Mouse (Mus musculus): ENCODE measurements around the gene Aste1. TPM values are rescaled to one million over a fixed set of nuclear protein-coding genes. Genes with fewer than 3 reads are reported as not detected.

The Aste1 gene
- polyA plus RNA-seq (2014; fragmentation: Nextera tagmentation; extraction: Ambion mirVana), result 12.7 and 15.9 TPM in 2 replicates

DNA sequence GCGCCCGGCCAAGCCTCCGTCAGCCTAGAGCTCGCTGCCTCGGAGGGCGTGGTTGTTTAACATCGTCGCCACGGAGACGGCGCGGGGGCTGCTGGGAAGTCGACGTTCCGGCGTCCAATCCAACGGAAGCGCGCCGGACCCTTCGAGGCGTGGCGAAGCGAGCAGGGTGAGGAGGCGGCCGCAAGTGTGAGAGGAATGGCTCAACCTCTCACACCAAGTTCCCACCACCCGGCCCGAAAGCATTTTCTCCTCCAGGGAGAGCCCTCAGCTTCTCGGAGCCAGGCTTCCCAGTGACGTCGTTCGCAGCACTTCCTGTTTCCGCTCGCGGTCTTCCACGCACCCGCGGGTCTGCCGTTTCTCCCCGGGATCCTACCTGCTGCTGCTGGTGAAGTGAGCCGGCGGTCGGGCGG, at the start of gene Aste1, which contains the start of gene Nek11:
Gene Aste1 (plus strand): TSS at position 175 of the 410 bp plus-strand sequence.
Gene Nek11 (minus strand): TSS at position 307 of the 410 bp plus-strand sequence.
- Histone ChIP-seq H3K9me3 (ENCODE audit: control insufficient read depth, low read length) (no peaks in the 10 kb centered on the region), H3K27ac (ENCODE audit: low read depth) (peak within 1 kb of the TSS; percentile 91), H3K4me2 (ENCODE audit: low read length) (peak within 1 kb of the TSS; percentile 79), H3K36me3 (ENCODE audit: control insufficient read depth, insufficient read depth, low read length) (peaks cover 15% of the 10 kb centered on the region; the same call in 1 of the 2 replicates), H3K4me3 (ENCODE audit: low read depth, low read length) (peak within 1 kb of the TSS; percentile 74), H3K27me3 (replicated peaks; ENCODE audit: control insufficient read depth, insufficient read depth, low read length) (no peaks in the 10 kb centered on the region), H3K4me1 (replicated peaks; ENCODE audit: control insufficient read depth, insufficient read depth, low read length) (peaks cover 7% of the 10 kb centered on the region; the same call in 1 of the 2 replicates), H3K9ac (ENCODE audit: low read length) (peak within 1 kb of the TSS; percentile 68)
- DNase-seq (ENCODE audit: low spot score), result peak; percentile 97
- peak; percentile 95 for ATAC-seq (replicated peaks; ENCODE audit: low FRiP score, low TSS enrichment, low read depth)
- WGBS, result under 1% methylated on average over 44 of the region's 44 CpGs

DNA sequence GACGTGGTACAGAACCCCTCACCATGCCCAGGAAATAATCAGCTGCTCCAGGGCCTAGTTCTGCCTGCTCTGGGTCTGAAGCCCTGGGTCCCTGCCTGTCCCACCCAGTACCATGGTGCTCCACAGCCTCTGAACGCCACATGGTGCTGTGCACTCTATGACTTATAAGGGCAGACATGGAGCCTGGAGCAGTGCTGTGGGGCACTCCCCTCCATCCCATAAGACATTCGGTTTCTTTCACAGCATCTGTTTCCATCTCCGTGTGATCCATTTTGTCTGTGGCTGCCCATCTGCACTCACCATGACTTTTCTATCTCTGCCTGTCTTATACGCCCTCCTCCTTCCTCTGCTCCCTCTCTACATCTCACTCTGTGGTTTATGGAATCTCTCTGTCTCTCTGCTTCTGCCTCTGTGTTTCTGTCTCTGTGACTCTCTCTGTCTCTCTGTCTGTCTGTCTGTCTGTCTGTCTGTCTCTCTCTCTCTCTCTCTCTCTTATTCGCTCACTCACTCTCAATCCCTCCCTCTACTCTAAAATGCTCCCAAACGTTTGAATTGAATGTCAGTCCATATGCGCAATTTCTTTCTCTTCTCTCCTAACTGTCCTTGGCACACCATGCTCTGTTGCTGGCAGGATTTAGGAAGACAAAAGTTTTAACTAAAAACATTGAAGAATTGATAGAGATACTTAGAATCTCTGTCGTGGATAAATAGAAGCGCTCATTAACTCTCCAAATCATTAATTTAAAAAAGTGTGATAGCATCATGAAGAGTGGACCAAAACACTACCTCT, 46.8 kb upstream of the Aste1 start:
- no peak overlapping the region for H3K27ac ChIP-seq (ENCODE audit: low read depth)
- WGBS, result 69% methylated on average over 10 of the region's 10 CpGs
- H3K9me3 ChIP-seq (ENCODE audit: control insufficient read depth, low read length), result no peaks in the 10 kb centered on the region
- no peak for ATAC-seq (replicated peaks; ENCODE audit: low FRiP score, low TSS enrichment, low read depth)
- H3K9ac ChIP-seq (ENCODE audit: low read length), result no peak overlapping the region
- H3K27me3 ChIP-seq (replicated peaks; ENCODE audit: control insufficient read depth, insufficient read depth, low read length), result no peaks in the 10 kb centered on the region
- H3K4me2 ChIP-seq (ENCODE audit: low read length), result no peak overlapping the region
- H3K4me1 ChIP-seq (replicated peaks; ENCODE audit: control insufficient read depth, insufficient read depth, low read length), result no peaks in the 10 kb centered on the region
- no peak overlapping the region for H3K4me3 ChIP-seq (ENCODE audit: low read depth, low read length)
- DNase-seq (ENCODE audit: low spot score), result no peak
- H3K36me3 ChIP-seq (ENCODE audit: control insufficient read depth, insufficient read depth, low read length), result no peaks in the 10 kb centered on the region

DNA sequence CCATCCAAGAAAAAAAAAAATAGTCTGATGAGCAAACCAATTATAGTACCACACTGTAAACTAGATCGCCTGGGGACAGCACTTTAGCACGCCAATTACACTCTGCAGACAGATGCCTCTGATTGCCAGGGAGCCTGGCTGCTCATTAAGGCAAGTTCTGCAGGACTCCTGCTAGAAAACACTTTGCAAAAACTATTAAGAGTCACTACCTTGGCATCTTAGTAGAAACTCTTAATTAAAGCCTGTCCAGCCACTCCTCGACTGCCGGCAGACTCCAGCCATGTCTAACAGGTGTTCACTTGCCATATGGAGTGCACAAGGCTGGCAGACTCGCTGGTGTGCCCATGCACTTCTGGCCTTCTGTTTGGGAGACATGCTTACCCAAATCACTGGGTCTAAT, 46.2 kb upstream of the Aste1 start:
- Histone ChIP-seq H3K4me3 (ENCODE audit: low read depth, low read length) (no peak overlapping the region), H3K36me3 (ENCODE audit: control insufficient read depth, insufficient read depth, low read length) (no peaks in the 10 kb centered on the region), H3K9ac (ENCODE audit: low read length) (no peak overlapping the region), H3K27ac (ENCODE audit: low read depth) (no peak overlapping the region), H3K4me2 (ENCODE audit: low read length) (no peak overlapping the region), H3K9me3 (ENCODE audit: control insufficient read depth, low read length) (no peaks in the 10 kb centered on the region), H3K4me1 (replicated peaks; ENCODE audit: control insufficient read depth, insufficient read depth, low read length) (no peaks in the 10 kb centered on the region), H3K27me3 (replicated peaks; ENCODE audit: control insufficient read depth, insufficient read depth, low read length) (no peaks in the 10 kb centered on the region)
- WGBS, result 73% methylated on average over 5 of the region's 5 CpGs
- DNase-seq (ENCODE audit: low spot score) (no peak), ATAC-seq (replicated peaks; ENCODE audit: low FRiP score, low TSS enrichment, low read depth) (no peak)

DNA sequence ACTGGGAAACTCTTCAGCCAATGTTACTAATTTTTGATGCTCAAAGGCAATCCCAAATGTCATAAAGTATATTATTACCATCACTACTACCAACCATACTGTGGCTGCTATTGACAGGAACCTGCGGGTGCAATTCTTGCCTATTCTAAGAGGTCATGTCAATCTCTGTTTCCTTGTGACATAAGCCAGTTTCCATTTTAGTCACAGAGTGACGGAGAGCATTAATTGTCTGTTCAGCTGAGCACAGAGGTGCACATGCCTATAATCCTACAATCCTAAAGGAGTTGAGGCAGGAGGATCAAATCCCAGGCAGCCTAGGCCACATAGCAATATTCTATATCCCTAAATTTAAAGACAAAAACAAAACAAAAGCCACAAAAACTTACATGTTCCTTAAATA, 33.0 kb upstream of the Aste1 start:
- 83% methylated on average over 2 of the region's 2 CpGs for WGBS
- Histone ChIP-seq H3K27ac (ENCODE audit: low read depth) (no peak overlapping the region), H3K9ac (ENCODE audit: low read length) (no peak overlapping the region), H3K4me2 (ENCODE audit: low read length) (no peak overlapping the region), H3K4me3 (ENCODE audit: low read depth, low read length) (no peak overlapping the region), H3K36me3 (ENCODE audit: control insufficient read depth, insufficient read depth, low read length) (no peaks in the 10 kb centered on the region), H3K4me1 (replicated peaks; ENCODE audit: control insufficient read depth, insufficient read depth, low read length) (no peaks in the 10 kb centered on the region), H3K27me3 (replicated peaks; ENCODE audit: control insufficient read depth, insufficient read depth, low read length) (no peaks in the 10 kb centered on the region), H3K9me3 (ENCODE audit: control insufficient read depth, low read length) (no peaks in the 10 kb centered on the region)
- ATAC-seq (replicated peaks; ENCODE audit: low FRiP score, low TSS enrichment, low read depth), result no peak
- no peak for DNase-seq (ENCODE audit: low spot score)

DNA sequence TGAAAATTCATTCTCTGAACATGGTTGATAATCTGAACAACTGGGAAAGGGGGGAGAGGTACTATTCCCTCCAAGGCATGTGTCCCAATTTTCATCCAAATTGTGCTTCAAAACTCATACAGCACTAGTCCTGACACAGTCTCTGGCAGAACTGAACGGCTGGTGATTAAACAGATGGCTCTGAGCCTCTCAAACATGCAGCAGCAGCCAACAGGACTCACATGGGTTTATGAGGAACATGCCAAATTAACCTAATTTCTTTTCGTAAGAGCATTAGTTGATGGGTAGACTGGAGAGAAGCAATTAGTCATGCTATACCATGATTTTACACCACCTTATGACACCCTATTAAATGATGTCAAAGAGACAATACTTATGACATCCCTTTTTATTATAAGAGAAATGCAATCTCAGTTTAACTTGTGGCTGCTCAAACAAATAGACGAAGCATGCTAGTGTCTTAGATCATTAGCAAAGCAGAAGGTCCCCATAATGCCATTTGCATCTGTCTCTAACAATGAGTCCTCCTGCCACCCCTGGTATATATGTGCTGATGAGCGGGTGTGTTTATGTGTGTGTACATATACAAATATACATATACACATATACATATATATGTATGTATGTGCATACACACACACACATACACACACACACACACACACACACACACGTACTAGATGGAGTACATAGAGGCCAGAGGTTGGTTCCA, 31.5 kb upstream of the Aste1 start:
- Histone ChIP-seq H3K36me3 (ENCODE audit: control insufficient read depth, insufficient read depth, low read length) (no peaks in the 10 kb centered on the region), H3K27ac (ENCODE audit: low read depth) (no peak overlapping the region), H3K9ac (ENCODE audit: low read length) (no peak overlapping the region), H3K4me2 (ENCODE audit: low read length) (no peak overlapping the region), H3K4me1 (replicated peaks; ENCODE audit: control insufficient read depth, insufficient read depth, low read length) (no peaks in the 10 kb centered on the region), H3K27me3 (replicated peaks; ENCODE audit: control insufficient read depth, insufficient read depth, low read length) (no peaks in the 10 kb centered on the region), H3K9me3 (ENCODE audit: control insufficient read depth, low read length) (no peaks in the 10 kb centered on the region), H3K4me3 (ENCODE audit: low read depth, low read length) (no peak overlapping the region)
- DNase-seq (ENCODE audit: low spot score), result no peak
- no peak for ATAC-seq (replicated peaks; ENCODE audit: low FRiP score, low TSS enrichment, low read depth)
- WGBS, result 85% methylated on average over 5 of the region's 5 CpGs

DNA sequence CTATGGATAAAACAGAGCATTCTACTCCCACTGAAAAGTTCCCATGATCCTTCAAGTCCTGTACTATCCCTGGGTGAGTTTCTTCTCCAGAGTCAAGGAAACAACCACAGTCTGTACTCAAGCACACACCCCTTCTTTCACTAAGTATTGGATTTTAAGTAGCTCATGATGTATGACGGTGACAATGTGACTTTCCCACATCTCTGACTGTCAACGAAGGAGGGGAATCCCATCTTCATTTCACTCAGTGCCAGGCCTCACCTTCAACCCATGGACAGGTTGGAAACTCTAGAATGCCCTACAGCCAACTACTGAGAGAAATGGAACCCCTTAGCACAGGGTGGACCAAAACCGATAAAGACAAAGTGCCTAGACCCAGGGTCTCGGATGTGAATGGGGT, 29.0 kb upstream of the Aste1 start:
- H3K9me3 ChIP-seq (ENCODE audit: control insufficient read depth, low read length), result no peaks in the 10 kb centered on the region
- no peak for DNase-seq (ENCODE audit: low spot score)
- ATAC-seq (replicated peaks; ENCODE audit: low FRiP score, low TSS enrichment, low read depth), result no peak
- H3K4me1 ChIP-seq (replicated peaks; ENCODE audit: control insufficient read depth, insufficient read depth, low read length), result no peaks in the 10 kb centered on the region
- 91% methylated on average over 4 of the region's 4 CpGs for WGBS
- H3K4me3 ChIP-seq (ENCODE audit: low read depth, low read length), result no peak overlapping the region
- no peaks in the 10 kb centered on the region for H3K27me3 ChIP-seq (replicated peaks; ENCODE audit: control insufficient read depth, insufficient read depth, low read length)
- no peaks in the 10 kb centered on the region for H3K36me3 ChIP-seq (ENCODE audit: control insufficient read depth, insufficient read depth, low read length)
- no peak overlapping the region for H3K4me2 ChIP-seq (ENCODE audit: low read length)
- no peak overlapping the region for H3K9ac ChIP-seq (ENCODE audit: low read length)
- no peak overlapping the region for H3K27ac ChIP-seq (ENCODE audit: low read depth)

DNA sequence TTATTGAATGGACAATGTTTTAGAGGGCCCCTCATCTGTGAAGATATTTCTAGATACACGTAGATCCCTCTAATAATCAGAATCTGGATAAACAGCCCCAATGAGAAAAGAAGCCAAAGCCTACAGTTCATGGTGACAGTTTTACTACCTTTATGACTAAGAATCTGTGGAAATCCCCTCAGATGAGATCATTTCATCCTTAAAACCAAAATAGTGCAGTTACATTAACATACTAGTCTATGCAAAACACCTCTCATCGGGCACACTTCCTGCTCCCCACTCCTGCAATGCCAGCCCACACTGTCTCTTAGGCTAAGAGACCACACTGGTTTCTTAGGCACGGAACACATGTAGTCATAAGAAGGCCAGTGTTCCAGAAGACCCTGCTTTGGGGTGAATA, 26.6 kb upstream of the Aste1 start:
- H3K27ac ChIP-seq (ENCODE audit: low read depth), result no peak overlapping the region
- H3K9me3 ChIP-seq (ENCODE audit: control insufficient read depth, low read length), result no peaks in the 10 kb centered on the region
- ATAC-seq (replicated peaks; ENCODE audit: low FRiP score, low TSS enrichment, low read depth) (no peak), DNase-seq (ENCODE audit: low spot score) (no peak)
- no peak overlapping the region for H3K4me3 ChIP-seq (ENCODE audit: low read depth, low read length)
- H3K27me3 ChIP-seq (replicated peaks; ENCODE audit: control insufficient read depth, insufficient read depth, low read length), result no peaks in the 10 kb centered on the region
- WGBS, result 84% methylated on average over 3 of the region's 3 CpGs
- H3K4me1 ChIP-seq (replicated peaks; ENCODE audit: control insufficient read depth, insufficient read depth, low read length), result no peaks in the 10 kb centered on the region
- H3K36me3 ChIP-seq (ENCODE audit: control insufficient read depth, insufficient read depth, low read length), result no peaks in the 10 kb centered on the region
- no peak overlapping the region for H3K4me2 ChIP-seq (ENCODE audit: low read length)
- no peak overlapping the region for H3K9ac ChIP-seq (ENCODE audit: low read length)

DNA sequence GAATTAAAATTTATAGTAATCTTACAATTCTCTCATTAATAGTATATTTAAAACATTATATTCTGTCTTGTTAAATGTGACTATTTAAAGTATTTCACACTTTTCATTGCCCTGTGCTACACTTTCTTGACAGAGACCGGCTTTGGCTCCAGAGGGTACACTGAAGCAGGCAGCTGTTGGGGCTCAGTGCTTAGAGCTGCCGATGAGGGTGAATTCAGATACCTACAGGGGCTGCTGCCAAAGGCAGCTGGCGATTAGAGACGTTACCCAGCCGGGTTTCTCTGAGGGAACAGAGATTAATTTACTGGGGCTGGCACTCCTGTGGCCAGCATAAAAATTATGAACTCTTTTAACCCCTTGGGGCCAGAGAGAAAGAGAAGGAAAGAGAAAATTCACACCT, 20.8 kb upstream of the Aste1 start:
- DNase-seq (ENCODE audit: low spot score) (no peak), ATAC-seq (replicated peaks; ENCODE audit: low FRiP score, low TSS enrichment, low read depth) (no peak)
- H3K4me2 ChIP-seq (ENCODE audit: low read length), result no peak overlapping the region
- H3K36me3 ChIP-seq (ENCODE audit: control insufficient read depth, insufficient read depth, low read length), result no peaks in the 10 kb centered on the region
- no peaks in the 10 kb centered on the region for H3K4me1 ChIP-seq (replicated peaks; ENCODE audit: control insufficient read depth, insufficient read depth, low read length)
- 55% methylated on average over 5 of the region's 5 CpGs for WGBS
- no peak overlapping the region for H3K4me3 ChIP-seq (ENCODE audit: low read depth, low read length)
- H3K9ac ChIP-seq (ENCODE audit: low read length), result no peak overlapping the region
- H3K27ac ChIP-seq (ENCODE audit: low read depth), result no peak overlapping the region
- H3K27me3 ChIP-seq (replicated peaks; ENCODE audit: control insufficient read depth, insufficient read depth, low read length), result no peaks in the 10 kb centered on the region
- H3K9me3 ChIP-seq (ENCODE audit: control insufficient read depth, low read length), result no peaks in the 10 kb centered on the region
